Mouse (Mus musculus) gonadal fat pad, adult 2 months (tissue): ENCODE measurements around the gene Fsd1. TPM values are rescaled to one million over a fixed set of nuclear protein-coding genes. Genes with fewer than 3 reads are reported as not detected.
A peak's percentile ranks its signal among the peaks of the same experiment; 100 is the strongest.

Experiments
- DNase-seq: peaks from one replicate; pipeline ENCODE4 v3.0.0-alpha.2; 2012; ENCODE audit warnings: low read depth
- polyA plus RNA-seq: library from polyadenylated mRNA; depleted of rRNA; stranded (reverse); fragments of >200 nt; gene quantifications from 2 replicates; pipeline ENCODE4 v1.2.3, GENCODE M21; 2012

Gene Fsd1
- polyA plus RNA-seq, 1 experiment, result 0.15 TPM

DNA sequence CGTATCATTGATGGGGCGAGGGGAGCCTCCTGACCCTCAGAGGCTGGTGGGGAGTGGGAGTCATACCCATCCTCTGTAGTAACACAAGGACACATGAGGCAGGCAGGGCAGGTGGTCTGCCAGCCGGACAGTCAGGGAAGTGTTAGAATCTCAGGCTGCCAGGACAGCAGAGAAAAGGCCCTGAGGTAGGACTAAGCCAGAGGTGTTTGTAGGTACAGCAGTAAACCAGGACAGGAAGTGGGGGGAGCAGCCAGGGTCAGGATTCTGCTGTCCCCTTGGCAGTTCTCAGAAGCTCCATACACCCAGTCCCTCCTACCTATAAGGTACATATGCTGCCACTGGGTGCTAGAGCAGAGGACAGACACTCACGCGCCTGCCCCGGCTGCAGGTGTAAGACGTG, 24.7 kb upstream of the Fsd1 start:
- DNase-seq, result no peak

DNA sequence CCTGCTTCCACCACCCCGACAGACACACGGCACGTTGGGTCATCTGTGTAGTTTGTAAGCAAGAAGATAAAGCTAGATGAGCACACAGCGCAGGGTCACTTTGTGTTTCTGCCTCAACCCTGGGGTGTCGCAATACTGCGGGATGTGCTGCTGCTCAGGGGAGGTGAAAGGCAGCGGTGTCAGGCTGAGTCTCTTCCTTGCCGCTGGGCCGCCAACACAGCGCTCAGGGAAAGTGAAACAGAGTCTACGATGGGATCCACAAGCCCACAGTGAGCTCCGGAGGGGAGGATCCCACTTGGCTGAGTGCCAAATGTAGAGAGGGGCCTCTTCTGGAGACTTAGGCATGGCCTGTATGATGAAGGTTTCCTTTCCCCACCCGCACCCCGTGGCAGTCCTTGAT, 23.1 kb upstream of the Fsd1 start:
- DNase-seq, result no peak

- no peak for DNase-seq
Measured at GRCm38 (mm10) chr17:55964496-55964895, 21.8 kb upstream of the Fsd1 start.

- DNase-seq, result no peak
Measured at GRCm38 (mm10) chr17:55964996-55965395, 21.3 kb upstream of the Fsd1 start.

DNA sequence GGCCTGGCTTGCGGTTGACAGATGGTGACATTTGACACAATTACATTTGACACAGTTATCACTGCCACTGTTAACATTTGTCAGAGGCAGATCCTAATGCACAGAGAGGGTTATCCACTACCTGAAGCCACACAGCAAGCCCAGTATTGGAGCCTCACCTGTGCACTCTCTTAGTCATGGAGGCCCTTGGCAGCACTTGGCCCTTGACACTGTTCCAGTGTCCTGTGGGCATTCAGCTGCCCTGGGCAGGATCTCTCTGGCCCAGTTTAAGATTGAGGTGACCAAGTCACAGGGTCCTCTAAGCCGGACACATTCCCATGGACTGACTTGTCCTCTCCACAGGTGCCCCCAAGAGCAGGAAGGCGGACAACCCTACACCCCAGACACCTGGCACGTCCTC, 19.1 kb upstream of the Fsd1 start:
- DNase-seq, result no peak

- no peak for DNase-seq
Measured at GRCm38 (mm10) chr17:55968210-55968609, 18.1 kb upstream of the Fsd1 start.

DNA sequence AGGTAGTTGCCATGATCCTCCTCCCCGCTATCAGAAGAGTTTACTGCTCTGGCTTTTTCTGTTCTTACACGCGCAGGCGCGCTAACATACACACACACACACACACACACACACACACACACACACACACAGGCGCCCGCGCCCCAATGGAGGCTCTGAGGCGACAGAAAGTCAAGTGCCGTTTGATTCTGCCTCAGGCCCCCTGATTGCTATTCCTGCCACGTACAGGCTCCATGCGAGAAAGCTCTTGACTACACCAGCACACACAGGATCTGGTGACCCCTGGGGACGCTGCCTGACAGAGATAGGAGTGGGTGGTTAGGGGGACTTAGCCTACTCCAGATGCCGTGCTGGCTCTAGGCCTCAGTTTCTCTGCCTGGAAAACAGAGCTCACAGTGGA, 16.7 kb upstream of the Fsd1 start:
- DNase-seq, result no peak

GRCm38 (mm10) chr17:55969966-55970891, 16.1 kb upstream of the Fsd1 start, which contains the start of gene Shd:
Gene Shd, plus strand, starts transcription at chr17:55970467.
- no peak for DNase-seq

GRCm38 (mm10) chr17:55971453-55971852, 14.9 kb upstream of the Fsd1 start:
- no peak for DNase-seq

DNA sequence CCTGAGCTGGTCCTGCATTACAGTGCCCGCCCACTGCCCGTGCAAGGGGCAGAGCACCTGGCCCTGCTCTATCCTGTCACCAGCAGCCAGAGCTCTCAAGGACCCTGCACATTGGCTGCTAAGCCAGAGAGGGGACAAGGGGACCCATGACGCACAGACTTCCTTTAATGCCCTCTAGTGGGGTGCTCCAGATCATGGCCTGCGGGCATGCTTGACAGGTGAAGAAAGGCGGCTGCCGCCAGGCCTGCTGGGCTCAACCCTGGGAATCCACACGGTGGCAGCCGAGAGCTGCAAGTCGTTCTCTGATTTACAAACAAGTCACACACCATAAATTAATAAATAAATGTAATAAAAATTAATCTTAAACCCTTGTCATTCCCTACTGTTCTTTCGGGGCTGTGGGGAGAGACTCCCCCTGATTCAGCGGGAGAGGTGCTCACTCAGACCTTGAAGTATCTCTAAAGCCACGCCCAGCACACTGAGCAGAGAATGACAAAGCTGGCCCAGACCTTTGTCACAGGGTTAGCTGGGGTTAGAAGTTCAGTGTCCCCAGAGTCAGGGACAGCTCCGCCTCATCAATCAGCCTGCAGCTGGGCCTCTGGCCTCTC, 9.9 kb upstream of the Fsd1 start:
- DNase-seq, result no peak

- no peak for DNase-seq
Measured at GRCm38 (mm10) chr17:55977301-55977700, 9.0 kb upstream of the Fsd1 start.

GRCm38 (mm10) chr17:55990278-55990898, 4.1 kb downstream of the Fsd1 start:
- no peak for DNase-seq

DNA sequence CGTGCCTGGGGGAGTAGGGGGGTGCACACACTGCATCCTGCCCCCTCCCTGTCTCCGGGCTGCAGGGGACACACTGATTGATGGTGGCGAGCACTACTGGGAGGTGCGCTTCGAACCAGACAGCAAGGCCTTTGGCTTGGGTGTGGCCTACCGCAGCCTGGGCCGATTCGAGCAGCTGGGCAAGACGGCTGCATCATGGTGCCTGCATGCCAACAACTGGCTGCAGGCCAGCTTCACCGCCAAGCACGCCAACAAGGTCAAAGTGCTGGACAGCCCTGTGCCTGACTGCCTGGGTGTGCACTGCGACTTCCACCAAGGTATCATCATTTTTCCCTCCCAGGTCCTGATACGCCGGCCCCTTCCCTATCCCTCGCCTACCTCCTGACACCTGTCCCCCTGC, 9.7 kb downstream of the Fsd1 start:
- no peak for DNase-seq

DNA sequence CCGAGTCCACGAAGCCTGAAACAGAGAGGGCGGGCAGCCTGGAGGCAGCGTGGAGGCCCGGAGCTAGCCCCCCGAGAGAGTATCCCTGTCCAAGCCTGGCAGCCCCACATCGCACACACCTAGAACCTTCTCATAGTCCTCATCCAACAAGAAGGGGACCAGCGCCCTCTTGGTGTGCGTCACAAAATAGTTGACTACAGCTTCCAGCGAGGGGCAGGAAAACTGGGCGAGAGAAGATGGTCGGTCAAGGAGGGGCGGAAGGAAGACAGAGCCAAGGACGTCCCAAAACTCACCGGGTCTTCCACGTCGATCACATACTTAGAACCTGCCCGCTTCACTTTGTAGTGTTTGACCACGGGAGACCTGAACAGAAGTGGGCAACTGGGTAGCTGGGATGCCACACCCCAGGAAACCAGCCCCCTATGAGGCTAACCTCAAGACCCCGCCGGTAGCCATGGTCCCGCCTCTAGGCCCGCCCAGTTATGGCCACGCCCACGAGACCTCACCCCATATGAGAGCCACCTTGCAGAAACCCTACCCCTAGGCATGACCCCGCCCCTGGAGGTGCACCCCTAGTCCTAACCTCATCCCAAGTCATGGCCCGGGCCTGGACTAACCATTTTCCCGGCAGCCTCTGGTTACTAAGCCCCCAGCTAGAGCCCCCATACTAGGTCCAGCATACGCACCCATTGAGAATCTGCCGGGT, 13.6 kb downstream of the Fsd1 start:
- DNase-seq, result no peak

GRCm38 (mm10) chr17:56003000-56003399, 16.7 kb downstream of the Fsd1 start:
- DNase-seq, result no peak

- DNase-seq, result peak; percentile 66
Measured at GRCm38 (mm10) chr17:56005415-56006061, 19.2 kb downstream of the Fsd1 start, which contains the start of the genes Stap2 and Mpnd. Gene Stap2, minus strand, starts transcription at chr17:56005584. Gene Mpnd, plus strand, starts transcription at chr17:56005711.

DNA sequence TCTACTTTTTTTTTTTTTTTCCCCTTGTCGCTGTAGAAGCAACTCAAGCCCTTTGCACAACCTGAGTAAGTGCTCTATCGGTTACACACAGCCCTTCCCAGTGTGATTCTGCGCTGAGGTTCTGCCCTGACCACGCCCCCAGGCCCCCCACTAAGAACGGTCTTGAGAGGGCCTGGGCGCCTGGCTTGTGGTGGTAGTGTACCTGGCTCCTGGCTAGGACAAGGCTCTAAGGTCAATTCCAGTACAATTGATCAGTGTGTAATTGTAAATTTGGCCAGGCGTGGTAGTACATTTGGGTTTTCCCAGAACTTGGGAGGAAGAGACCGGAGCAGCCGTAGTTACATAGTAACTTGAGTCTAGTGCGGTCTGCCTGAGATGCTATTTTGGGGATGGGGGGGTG, 20.6 kb downstream of the Fsd1 start:
- DNase-seq, result no peak

GRCm38 (mm10) chr17:56007444-56008355, 21.4 kb downstream of the Fsd1 start:
- DNase-seq, result no peak

- peak; percentile 83 for DNase-seq
Measured at GRCm38 (mm10) chr17:56008356-56009087, 22.2 kb downstream of the Fsd1 start.
